Mouse (Mus musculus): ENCODE results near the gene Snrpa. TPM values are rescaled to one million over a fixed set of nuclear protein-coding genes. Genes with fewer than 3 reads are reported as not detected.

Gene Snrpa
- polyA plus RNA-seq, 1 experiment, result 99.4 TPM

- Histone ChIP-seq H3K4me3 (replicated peaks; ENCODE audit: control insufficient read depth, low read depth, low read length) (no peak overlapping the region), H3K27ac (ENCODE audit: control insufficient read depth, insufficient read depth, low read depth, low read length, poor library complexity) (no peak overlapping the region), H3K4me1 (ENCODE audit: control insufficient read depth, insufficient read depth, low read length) (peaks cover 4% of the 10 kb centered on the region; the same call in 1 of the 2 replicates)
- 73% methylated on average over 6 of the region's 6 CpGs for WGBS
- TF ChIP-seq POLR2A (IDR thresholded peaks at IDR 0.05; ENCODE audit: borderline replicate concordance, control insufficient read depth, low read depth, low read length), result no peak
- TF ChIP-seq CTCF (IDR thresholded peaks at IDR 0.05; ENCODE audit: control insufficient read depth, insufficient read depth, low read length), result no peak
Observed at GRCm38 (mm10) chr7:27221939-27222338, 25.9 kb upstream of the Snrpa start.

DNA sequence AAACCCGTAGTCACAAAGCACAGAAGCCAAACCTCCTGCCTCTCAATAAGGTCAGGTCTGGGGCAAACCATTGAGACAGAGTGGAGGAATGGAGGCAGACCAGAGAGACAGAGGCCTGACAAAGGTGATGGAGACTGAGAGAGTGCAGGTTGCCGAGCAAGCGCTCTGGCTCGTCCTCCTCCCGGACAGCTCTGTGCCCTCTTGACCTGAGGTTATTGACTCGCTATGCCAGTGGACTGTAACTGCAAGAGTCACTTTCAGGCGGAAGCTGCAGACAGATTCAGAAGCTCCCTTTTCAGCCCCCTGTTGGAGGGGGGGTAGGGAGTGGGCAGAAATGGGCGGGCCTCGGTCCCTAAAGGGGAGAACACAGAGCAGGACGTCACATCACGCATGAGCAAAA is 23.9 kb upstream of the Snrpa start:
- whole genome bisulfite sequencing, result 89% methylated on average over 11 of the region's 11 CpGs
- Histone ChIP-seq H3K4me1 (ENCODE audit: control insufficient read depth, insufficient read depth, low read length) (peaks cover 3% of the 10 kb centered on the region; the same call in 1 of the 2 replicates), H3K27ac (ENCODE audit: control insufficient read depth, insufficient read depth, low read depth, low read length, poor library complexity) (no peak overlapping the region), H3K4me3 (replicated peaks; ENCODE audit: control insufficient read depth, low read depth, low read length) (no peak overlapping the region)
- TF ChIP-seq POLR2A (IDR thresholded peaks at IDR 0.05; ENCODE audit: borderline replicate concordance, control insufficient read depth, low read depth, low read length) (no peak), CTCF (IDR thresholded peaks at IDR 0.05; ENCODE audit: control insufficient read depth, insufficient read depth, low read length) (no peak)

DNA sequence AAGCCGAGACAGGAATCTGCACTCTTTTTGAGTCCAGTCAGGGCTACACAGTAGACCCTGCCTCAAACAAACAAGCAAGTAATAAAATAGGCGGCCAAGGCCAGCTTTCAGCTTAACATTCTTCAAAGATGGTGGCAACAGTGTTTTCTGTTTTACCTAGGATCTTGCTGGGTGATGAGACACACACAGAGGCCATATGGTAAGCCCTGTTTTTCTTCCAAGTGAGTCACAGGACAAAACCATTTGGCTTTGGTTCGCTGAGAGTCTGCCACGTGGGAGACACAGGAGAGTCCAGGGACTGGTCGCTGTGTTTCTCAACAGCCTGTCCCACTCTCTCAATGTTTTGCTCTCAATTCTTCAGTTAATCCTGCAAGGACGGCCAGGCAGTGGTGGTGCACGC is 22.5 kb upstream of the Snrpa start:
- H3K4me1 ChIP-seq (ENCODE audit: control insufficient read depth, insufficient read depth, low read length), result no peaks in the 10 kb centered on the region
- TF ChIP-seq CTCF (IDR thresholded peaks at IDR 0.05; ENCODE audit: control insufficient read depth, insufficient read depth, low read length) (no peak), POLR2A (IDR thresholded peaks at IDR 0.05; ENCODE audit: borderline replicate concordance, control insufficient read depth, low read depth, low read length) (no peak)
- H3K4me3 ChIP-seq (replicated peaks; ENCODE audit: control insufficient read depth, low read depth, low read length), result no peak overlapping the region
- no peak overlapping the region for H3K27ac ChIP-seq (ENCODE audit: control insufficient read depth, insufficient read depth, low read depth, low read length, poor library complexity)
- WGBS, result 78% methylated on average over 7 of the region's 7 CpGs

- TF ChIP-seq POLR2A (IDR thresholded peaks at IDR 0.05; ENCODE audit: borderline replicate concordance, control insufficient read depth, low read depth, low read length) (no peak), CTCF (IDR thresholded peaks at IDR 0.05; ENCODE audit: control insufficient read depth, insufficient read depth, low read length) (no peak)
- no peak overlapping the region for H3K4me3 ChIP-seq (replicated peaks; ENCODE audit: control insufficient read depth, low read depth, low read length)
- WGBS, result 70% methylated on average over 2 of the region's 2 CpGs
- H3K4me1 ChIP-seq (ENCODE audit: control insufficient read depth, insufficient read depth, low read length), result no peaks in the 10 kb centered on the region
- H3K27ac ChIP-seq (ENCODE audit: control insufficient read depth, insufficient read depth, low read depth, low read length, poor library complexity), result no peak overlapping the region
Observed at GRCm38 (mm10) chr7:27212626-27213025, 16.6 kb upstream of the Snrpa start.

DNA sequence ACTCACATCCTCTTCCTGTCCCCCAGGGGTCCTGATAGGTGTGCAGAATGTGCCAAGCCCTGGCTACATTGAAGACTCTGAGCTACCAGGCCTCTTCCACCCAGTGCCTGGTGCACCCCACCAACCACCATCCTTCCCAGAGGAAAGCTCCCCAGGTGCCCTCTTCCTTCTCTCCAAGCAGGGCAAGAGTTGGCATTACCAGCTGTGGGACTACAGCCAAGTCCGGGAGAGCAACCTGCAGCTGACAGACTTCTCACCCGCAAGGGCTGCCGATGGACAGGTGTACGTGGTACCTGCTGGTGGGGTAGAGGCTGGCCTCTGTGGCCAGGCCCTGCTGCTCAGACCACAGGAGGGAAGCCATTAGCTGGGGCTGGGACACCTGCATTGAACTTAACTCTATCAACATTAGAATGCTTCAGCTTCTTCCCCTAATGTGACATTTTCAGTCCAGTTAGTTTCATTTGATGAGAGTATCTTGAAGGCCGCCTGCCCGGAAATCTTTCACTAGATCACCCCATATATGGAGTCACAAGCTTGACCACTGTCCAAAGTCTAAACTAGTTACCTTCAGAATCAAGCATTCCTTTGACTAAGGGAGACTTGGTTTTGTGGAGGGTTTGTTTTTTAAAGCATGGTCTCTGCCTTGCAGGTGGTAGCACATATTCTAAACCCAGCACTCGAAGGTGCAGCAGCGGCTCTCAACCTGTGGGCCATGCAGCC is 7.8 kb upstream of the Snrpa start:
- no peak for TF ChIP-seq POLR2A (IDR thresholded peaks at IDR 0.05; ENCODE audit: borderline replicate concordance, control insufficient read depth, low read depth, low read length)
- no peak for TF ChIP-seq CTCF (IDR thresholded peaks at IDR 0.05; ENCODE audit: control insufficient read depth, insufficient read depth, low read length)
- WGBS, result 89% methylated on average over 8 of the region's 8 CpGs
- Histone ChIP-seq H3K4me1 (ENCODE audit: control insufficient read depth, insufficient read depth, low read length) (no peaks in the 10 kb centered on the region), H3K27ac (ENCODE audit: control insufficient read depth, insufficient read depth, low read depth, low read length, poor library complexity) (no peak overlapping the region), H3K4me3 (replicated peaks; ENCODE audit: control insufficient read depth, low read depth, low read length) (no peak overlapping the region)

GRCm38 (mm10) chr7:27198779-27199178 is 2.7 kb upstream of the Snrpa start:
- Histone ChIP-seq H3K4me1 (ENCODE audit: control insufficient read depth, insufficient read depth, low read length) (peaks cover 3% of the 10 kb centered on the region; the same call in 1 of the 2 replicates), H3K27ac (ENCODE audit: control insufficient read depth, insufficient read depth, low read depth, low read length, poor library complexity) (no peak overlapping the region), H3K4me3 (replicated peaks; ENCODE audit: control insufficient read depth, low read depth, low read length) (no peak overlapping the region)
- no peak for TF ChIP-seq CTCF (IDR thresholded peaks at IDR 0.05; ENCODE audit: control insufficient read depth, insufficient read depth, low read length)
- no peak for TF ChIP-seq POLR2A (IDR thresholded peaks at IDR 0.05; ENCODE audit: borderline replicate concordance, control insufficient read depth, low read depth, low read length)
- 90% methylated on average over 8 of the region's 8 CpGs for WGBS

- Histone ChIP-seq H3K27ac (ENCODE audit: control insufficient read depth, insufficient read depth, low read depth, low read length, poor library complexity) (no peak overlapping the region), H3K4me3 (replicated peaks; ENCODE audit: control insufficient read depth, low read depth, low read length) (no peak overlapping the region), H3K4me1 (ENCODE audit: control insufficient read depth, insufficient read depth, low read length) (peaks cover 3% of the 10 kb centered on the region; the same call in 1 of the 2 replicates)
- TF ChIP-seq CTCF (IDR thresholded peaks at IDR 0.05; ENCODE audit: control insufficient read depth, insufficient read depth, low read length) (no peak), POLR2A (IDR thresholded peaks at IDR 0.05; ENCODE audit: borderline replicate concordance, control insufficient read depth, low read depth, low read length) (no peak)
Observed at GRCm38 (mm10) chr7:27198355-27198754, 2.3 kb upstream of the Snrpa start.

DNA sequence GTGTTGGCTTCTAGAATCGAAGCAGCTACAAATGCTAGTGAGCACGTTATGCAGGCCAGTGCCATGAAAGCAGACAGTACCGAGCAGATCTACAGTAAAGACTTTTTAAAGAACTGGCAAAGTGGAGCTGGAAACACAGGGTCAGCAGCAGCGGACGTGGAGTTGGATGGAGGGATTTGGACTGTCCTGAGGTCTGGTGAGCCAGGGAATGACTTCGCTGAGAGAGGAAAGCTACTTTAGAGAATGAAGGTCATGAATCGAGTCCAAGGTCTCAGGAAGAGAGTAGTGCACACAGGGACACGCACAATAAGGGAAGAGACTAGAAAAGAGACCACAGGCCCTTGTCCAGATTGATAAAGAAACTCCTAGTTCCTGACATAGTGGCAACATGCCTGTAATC is 1.6 kb upstream of the Snrpa start:
- Histone ChIP-seq H3K4me1 (ENCODE audit: control insufficient read depth, insufficient read depth, low read length) (peaks cover 3% of the 10 kb centered on the region; the same call in 1 of the 2 replicates), H3K4me3 (replicated peaks; ENCODE audit: control insufficient read depth, low read depth, low read length) (no peak overlapping the region), H3K27ac (ENCODE audit: control insufficient read depth, insufficient read depth, low read depth, low read length, poor library complexity) (no peak overlapping the region)
- no peak for TF ChIP-seq CTCF (IDR thresholded peaks at IDR 0.05; ENCODE audit: control insufficient read depth, insufficient read depth, low read length)
- TF ChIP-seq POLR2A (IDR thresholded peaks at IDR 0.05; ENCODE audit: borderline replicate concordance, control insufficient read depth, low read depth, low read length), result no peak
- 86% methylated on average over 8 of the region's 8 CpGs for WGBS

Measured in bone marrow, adult 2 months (tissue).